Mouse (Mus musculus): ENCODE data around the gene Cd209c. TPM values are rescaled to one million over a fixed set of nuclear protein-coding genes. Genes with fewer than 3 reads are reported as not detected.

The Cd209c gene
- not detected in 2 replicates for polyA plus RNA-seq (2011; ENCODE audit: insufficient read length, low read depth, missing spikeins)

DNA sequence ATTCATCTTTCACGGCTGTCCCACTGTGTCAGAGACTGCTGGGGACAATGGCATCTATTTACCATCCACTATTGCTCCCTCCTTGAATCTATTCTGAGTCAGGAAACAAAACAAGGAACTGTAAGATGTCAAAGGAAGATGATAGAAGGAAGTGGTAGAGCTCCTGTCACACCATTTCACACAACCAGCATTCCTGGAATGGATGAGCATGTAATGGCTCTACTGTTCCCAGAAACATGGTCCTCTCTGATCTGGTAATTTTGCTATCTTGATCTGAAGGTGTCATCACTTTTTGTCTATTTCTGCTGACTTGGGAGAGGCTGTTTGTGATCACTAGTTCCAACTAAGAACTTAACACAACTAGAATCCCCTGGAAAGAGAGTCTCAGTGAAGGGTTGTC is at the start of gene Cd209c:
Cd209c (minus strand) TSS at position 101 of the 400 bp plus-strand sequence.
- Histone ChIP-seq H3K27ac (ENCODE audit: insufficient read depth, low read length) (no peak within 1 kb of the TSS), H3K4me3 (ENCODE audit: insufficient read depth, low read length) (no peak within 1 kb of the TSS), H3K4me1 (ENCODE audit: control insufficient read depth, insufficient read depth, low read length) (no peaks in the 10 kb centered on the region)
- TF ChIP-seq POLR2A (IDR thresholded peaks at IDR 0.05; ENCODE audit: low read depth, low read length): no peak
- TF ChIP-seq CTCF (IDR thresholded peaks at IDR 0.05; ENCODE audit: borderline replicate concordance, insufficient read depth, low read length): no peak

DNA sequence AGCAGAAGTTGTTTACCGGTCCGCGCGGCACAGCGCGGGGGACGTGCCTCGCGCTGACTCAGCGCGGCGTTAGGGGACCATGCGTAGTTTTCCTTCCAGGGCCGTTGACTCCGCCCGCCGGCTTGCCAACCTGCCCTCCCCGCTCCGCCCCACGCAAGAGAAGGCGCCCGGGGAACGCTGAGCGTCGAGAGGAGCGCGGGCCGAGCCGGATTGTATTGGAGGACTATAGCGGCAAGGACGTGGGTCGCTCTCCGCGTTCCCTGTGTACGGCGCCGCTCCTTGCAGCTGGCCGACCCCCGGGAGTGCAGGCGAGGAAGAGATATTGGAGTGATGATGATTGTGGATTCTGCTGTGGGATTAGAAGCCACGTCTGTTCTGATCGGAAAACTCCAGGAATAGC is 39.7 kb upstream of the Cd209c start:
- no peak overlapping the region for H3K4me3 ChIP-seq (ENCODE audit: insufficient read depth, low read length)
- H3K4me1 ChIP-seq (ENCODE audit: control insufficient read depth, insufficient read depth, low read length): no peaks in the 10 kb centered on the region
- H3K27ac ChIP-seq (ENCODE audit: insufficient read depth, low read length): no peak overlapping the region
- TF ChIP-seq POLR2A (IDR thresholded peaks at IDR 0.05; ENCODE audit: low read depth, low read length) (no peak), CTCF (IDR thresholded peaks at IDR 0.05; ENCODE audit: borderline replicate concordance, insufficient read depth, low read length) (no peak)

GRCm38 (mm10) chr8:3956037-3956436 is 1.5 kb upstream of the Cd209c start:
- Histone ChIP-seq H3K4me3 (ENCODE audit: insufficient read depth, low read length) (no peak overlapping the region), H3K4me1 (ENCODE audit: control insufficient read depth, insufficient read depth, low read length) (no peaks in the 10 kb centered on the region), H3K27ac (ENCODE audit: insufficient read depth, low read length) (no peak overlapping the region)
- no peak for TF ChIP-seq CTCF (IDR thresholded peaks at IDR 0.05; ENCODE audit: borderline replicate concordance, insufficient read depth, low read length)
- TF ChIP-seq POLR2A (IDR thresholded peaks at IDR 0.05; ENCODE audit: low read depth, low read length): no peak

DNA sequence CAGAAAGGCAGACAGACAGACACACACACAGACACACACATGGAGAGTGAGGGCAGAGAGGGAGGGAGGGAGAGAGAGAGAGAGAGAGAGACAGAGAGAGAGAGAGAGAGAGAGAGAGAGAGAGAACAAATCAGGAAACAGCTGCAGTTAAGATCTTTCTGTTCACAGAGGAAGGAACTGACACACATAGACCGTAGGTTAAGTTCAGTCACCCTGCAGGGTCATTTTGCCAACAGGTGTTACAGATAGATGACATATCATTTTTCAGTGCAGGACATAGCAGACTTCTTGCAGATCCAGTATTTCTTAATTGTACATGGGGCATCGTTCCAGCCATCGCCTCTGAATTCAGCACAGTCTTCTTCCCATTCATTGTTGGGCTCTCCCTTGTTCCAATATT is 14.5 kb downstream of the Cd209c start:
- H3K4me3 ChIP-seq (ENCODE audit: insufficient read depth, low read length): no peak overlapping the region
- no peaks in the 10 kb centered on the region for H3K4me1 ChIP-seq (ENCODE audit: control insufficient read depth, insufficient read depth, low read length)
- no peak overlapping the region for H3K27ac ChIP-seq (ENCODE audit: insufficient read depth, low read length)
- no peak for TF ChIP-seq CTCF (IDR thresholded peaks at IDR 0.05; ENCODE audit: borderline replicate concordance, insufficient read depth, low read length)
- no peak for TF ChIP-seq POLR2A (IDR thresholded peaks at IDR 0.05; ENCODE audit: low read depth, low read length)

- no peaks in the 10 kb centered on the region for H3K4me1 ChIP-seq (ENCODE audit: control insufficient read depth, insufficient read depth, low read length)
- TF ChIP-seq CTCF (IDR thresholded peaks at IDR 0.05; ENCODE audit: borderline replicate concordance, insufficient read depth, low read length) (no peak), POLR2A (IDR thresholded peaks at IDR 0.05; ENCODE audit: low read depth, low read length) (no peak)
- H3K27ac ChIP-seq (ENCODE audit: insufficient read depth, low read length): no peak within 1 kb of the TSS
- H3K4me3 ChIP-seq (ENCODE audit: insufficient read depth, low read length): no peak within 1 kb of the TSS
Observed at GRCm38 (mm10) chr8:3926744-3927143, 27.8 kb downstream of the Cd209c start, which contains the start of gene Cd209b. TSS of gene Cd209b (minus strand) at chr8:3926844.

Other genes with a start within 250 kb of the Cd209c start
- not detected in 2 replicates for gene Clec4g, start 234.1 kb downstream of the Cd209c start, polyA plus RNA-seq (2011; ENCODE audit: insufficient read length, low read depth, missing spikeins)
- gene Cd209a, start 205.8 kb downstream of the Cd209c start, polyA plus RNA-seq (2011; ENCODE audit: insufficient read length, low read depth, missing spikeins): not detected in 2 replicates
- gene Cd209e, start 100.4 kb downstream of the Cd209c start, polyA plus RNA-seq (2011; ENCODE audit: insufficient read length, low read depth, missing spikeins): not detected in 2 replicates
- gene Cd209d, start 76.2 kb downstream of the Cd209c start, polyA plus RNA-seq (2011; ENCODE audit: insufficient read length, low read depth, missing spikeins): not detected in 2 replicates
- not detected in 2 replicates for gene Cd209b, start 27.9 kb downstream of the Cd209c start, polyA plus RNA-seq (2011; ENCODE audit: insufficient read length, low read depth, missing spikeins)
- not detected in 2 replicates for gene Cd209f, start 151.1 kb upstream of the Cd209c start, polyA plus RNA-seq (2011; ENCODE audit: insufficient read length, low read depth, missing spikeins)
- gene Cd209g, start 179.4 kb upstream of the Cd209c start, polyA plus RNA-seq (2011; ENCODE audit: insufficient read length, low read depth, missing spikeins): not detected in 2 replicates
- 15.4 and 30.3 TPM in 2 replicates for gene Evi5l, start 211.8 kb upstream of the Cd209c start, polyA plus RNA-seq (2011; ENCODE audit: insufficient read length, low read depth, missing spikeins)